Mouse (Mus musculus): Measurements from ENCODE around the gene Plod2.

Plod2 gene

DNA sequence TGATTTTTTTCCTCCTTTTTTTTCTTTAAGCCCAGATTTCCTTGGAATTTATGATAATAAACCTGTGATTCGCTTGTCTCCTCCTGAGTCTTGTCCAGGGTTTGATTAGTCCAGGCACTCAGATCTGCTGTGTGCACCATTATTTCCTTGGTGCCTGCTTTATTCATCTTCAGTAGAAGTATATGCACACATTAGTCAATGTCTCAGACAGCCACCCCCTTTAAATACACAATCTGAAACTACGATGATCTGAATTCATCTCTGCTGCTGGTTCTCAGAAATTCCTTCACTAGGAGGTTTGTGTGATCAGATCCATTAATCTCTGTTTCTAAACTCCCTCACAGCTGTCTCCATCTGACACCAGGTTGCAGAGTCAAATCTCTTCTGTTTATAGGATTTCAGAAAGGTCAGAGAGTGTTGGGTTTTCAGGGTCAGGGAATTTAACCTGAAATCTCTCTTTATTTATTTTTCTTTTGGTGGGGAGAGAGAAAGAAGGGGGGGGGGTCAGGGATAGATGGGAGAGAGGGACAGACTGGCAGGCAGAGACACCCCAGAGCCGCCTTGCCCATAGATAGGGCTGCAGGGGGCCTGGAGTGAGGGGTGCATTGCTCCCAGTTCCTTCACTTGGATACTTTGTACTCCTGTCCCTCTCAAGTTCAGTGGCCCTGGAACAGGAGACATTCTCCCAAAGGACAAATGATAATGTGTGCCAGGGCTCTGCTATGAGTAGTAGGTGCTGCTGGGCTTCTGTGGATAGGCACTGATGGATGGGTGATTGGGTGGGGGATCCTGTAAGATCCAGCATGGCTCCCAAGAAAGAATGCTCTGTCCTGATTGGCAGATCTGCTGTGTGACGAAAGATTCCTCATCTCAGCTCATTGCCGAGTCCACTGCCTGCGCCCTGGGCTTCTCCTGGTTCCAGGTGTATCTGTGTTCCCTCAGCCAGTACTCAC lies 13.3 kb downstream of the Plod2 start:
- no peak for DNase-seq

DNA sequence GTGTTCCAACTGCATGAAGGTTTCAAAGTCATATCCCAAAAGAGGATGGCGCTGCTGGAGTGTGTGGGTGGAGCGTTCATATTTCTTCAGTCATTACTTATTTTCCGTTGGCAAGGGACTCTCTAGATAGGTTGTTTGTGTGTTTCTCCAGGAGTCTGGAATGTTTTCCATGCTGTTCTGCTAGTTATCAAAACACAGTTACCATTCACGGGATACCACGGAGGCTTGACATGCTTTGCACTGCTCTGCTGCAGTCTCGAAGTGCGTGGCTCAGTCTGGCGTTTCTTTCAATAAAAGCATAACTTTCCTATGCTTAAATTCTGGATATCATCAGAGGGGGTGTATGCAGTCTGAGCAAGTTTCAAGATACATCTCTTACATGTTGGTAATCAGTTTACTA lies 17.7 kb downstream of the Plod2 start:
- DNase-seq, result no peak

DNA sequence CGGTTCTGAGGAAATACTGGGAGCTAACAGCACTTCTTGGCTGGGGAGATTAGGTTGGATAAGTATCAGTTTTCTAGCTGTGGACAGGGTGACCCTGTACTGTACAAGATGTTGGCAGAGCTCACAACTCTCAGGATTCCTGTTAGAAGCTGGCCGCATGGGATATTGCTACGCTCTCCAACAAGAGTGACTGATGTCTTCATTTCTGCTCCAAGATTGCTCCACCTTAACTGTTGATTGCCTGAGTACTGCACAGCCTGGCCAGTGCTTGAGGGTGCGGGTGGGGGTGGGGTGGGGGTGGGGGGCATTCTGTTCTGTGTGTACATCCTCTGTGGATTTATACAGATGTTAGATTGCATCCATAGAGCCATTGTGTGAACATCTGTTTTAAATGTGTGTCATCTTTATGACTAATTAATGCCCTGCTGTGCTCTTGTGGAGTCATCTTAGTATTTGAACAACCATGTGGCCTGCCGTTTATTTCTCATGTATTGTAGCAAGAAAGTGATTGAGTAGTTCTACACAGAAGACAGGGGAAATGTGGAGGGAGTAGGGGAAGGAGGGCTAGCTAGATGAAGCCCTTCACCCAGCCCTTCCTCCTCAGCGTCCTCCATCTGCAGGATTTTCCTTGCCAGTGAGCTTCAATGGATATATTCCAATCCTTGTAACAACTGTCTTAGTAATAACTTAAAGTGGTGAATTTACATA lies 19.0 kb downstream of the Plod2 start:
- DNase-seq, result no peak

DNA sequence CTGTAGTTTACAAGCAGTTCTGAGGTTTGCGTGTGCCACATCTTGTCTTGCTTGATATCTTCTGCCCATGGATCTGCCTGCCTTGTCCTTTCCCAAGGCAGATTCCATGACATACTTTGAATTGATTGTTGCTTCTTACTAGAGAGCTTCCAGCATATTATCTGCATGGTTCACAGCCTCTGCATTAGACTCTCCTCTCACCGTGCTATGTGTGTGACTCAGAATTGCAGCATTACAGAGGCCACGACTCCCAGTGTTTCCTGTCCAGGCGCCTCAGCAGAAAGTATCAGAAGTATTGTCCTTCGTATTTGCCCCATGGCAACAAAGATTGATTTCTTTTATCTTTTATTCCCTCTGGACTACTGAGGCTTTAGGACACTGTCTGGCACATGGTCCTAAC lies 20.4 kb downstream of the Plod2 start:
- DNase-seq, result no peak

DNA sequence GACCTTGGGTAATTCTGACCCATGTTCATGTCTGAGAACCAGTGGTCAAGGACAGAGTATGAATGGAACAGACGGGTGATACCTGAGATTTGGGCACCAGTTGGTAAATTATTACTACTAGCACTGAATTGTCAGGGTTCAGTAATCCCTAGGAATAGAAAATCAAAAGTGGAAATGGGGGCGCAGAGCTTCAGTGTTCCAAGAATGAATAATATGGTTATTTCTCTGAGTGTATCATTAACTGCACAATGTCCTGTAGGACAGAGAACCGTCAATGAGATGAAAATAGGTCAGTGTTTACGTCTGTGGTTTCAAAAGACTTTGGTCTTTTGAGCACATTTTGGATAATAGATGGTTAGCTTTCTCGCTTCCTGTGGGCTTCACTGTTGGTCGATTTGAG lies 21.3 kb downstream of the Plod2 start:
- DNase-seq, result no peak

DNA sequence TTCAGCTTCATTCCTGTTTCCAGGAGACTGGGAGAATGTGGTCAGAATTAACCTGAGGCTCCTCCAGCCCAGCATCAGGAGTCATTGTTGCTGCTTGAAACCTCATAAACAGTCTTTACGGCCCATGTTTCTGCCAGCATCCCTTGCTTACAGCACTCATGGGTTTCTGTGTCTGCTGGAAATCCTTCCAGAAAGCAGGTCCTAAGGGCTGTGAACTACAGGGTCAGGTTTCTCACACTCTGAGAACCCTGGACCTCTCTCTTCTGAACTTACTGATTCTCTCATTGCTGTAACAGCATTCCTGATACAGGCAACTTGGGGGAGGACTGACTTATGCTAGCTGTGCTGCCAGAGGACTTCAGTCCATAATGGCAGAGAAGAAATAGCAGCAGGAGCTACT lies 22.4 kb downstream of the Plod2 start:
- DNase-seq, result no peak

DNA sequence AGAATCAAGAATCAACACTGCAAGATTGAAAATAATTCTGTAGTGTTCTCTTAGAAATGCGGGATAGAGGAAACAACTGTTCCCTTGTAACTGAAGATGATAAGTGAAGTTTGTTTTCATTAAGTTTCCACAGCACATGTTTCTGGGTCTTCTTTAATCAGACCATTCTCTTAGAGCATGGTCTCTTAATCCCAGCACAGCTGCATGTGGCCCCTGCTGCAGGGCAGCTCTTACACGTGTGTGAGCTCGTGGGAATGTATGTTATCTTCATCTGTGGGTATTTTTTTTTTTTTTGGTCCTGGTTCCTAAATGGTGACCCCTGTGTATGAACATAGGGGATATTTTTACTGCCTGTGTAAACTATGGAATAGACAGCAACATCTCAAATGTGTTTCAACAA lies 24.2 kb downstream of the Plod2 start:
- no peak for DNase-seq

DNA sequence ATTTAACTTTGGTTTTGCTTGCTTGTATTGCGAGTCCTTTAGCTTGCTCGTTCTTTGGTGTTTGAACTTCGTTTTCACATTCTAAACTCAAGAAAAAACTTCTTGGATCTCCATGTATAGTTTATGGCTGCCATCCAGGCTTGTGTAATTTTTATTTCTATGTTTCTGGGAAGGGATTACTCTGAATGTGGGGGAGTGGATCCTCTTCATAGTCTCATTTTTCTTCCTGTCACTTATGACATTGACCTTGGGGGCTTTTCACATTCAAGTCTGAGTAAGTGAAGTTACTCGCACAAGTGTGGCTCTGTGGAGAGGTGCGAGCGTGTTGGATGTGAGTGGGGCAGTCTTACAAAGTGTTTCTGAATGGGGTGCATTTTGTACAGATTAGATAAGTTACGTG lies 25.5 kb downstream of the Plod2 start:
- no peak for DNase-seq

DNA sequence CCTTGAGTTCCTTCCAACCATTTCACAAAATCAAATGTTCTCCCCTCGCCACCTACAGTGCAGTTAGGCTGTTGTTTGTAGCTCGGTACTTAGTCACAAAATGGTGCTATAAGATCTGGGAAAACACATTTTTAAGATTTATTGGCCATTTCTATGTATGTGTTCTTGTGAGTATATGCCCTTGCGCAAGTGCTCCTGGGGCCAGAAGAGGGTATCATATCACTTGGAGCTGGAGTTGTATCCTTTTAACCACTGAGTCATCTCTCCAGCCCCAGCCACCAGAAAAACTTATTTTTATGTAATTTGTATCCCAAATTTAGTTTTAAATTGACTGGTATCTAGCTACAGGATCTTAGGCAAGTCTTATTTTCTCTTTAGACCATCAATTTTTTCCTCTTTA lies 26.8 kb downstream of the Plod2 start:
- DNase-seq, result no peak

DNA sequence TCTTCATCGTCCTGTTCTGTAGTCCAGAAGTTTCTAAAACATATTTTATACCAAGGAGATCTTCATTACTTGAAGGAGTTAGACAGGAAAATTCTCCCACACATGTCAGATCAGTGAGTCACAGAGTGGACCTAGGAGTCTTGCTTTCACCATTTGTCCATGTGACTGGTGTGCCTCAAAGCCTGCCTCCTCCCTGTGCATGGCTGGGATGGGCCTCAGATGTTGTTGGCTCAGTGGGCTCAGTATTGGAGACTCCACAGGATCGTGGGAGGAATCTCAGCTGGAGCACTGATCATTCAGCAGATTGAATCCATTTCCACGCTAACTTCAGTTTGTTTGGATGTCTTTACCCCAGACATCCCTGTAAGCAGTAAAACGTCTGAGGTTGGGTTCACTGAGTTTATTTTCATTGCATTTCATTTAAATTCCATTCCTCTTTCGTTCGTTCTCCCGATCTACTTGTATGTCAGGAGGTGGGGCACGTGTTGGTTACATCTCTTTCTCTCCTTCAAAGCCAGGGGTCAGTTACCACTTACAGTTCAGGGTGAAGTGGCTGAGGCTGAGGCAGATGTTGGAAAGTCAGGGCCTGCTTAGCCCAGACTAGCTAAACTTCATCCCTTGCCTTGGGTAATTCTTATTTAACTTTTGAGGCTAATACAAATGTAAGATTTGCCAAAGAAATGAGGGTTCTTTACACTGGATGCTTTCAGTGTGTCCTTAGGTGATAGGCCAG lies 30.5 kb downstream of the Plod2 start:
- peak; percentile 34 for DNase-seq

DNA sequence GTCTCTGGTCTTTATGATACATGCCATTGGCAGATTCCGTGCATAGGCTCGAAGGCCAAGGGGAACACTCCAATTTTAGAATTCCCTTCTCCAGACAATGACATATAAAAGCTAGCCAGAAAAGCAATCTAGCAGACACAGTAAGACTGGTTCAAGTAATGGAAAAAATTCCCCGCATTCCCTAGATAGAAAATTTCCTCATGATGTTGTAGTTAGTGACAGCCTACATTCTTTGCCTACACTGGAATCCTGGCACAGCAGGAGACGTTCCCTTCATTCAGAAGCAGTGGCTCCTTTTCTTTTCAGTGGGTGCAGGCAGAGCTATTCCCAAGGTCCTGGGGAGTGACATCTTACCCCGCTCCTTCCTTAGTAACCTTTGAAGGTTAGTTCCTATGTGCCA lies 41.9 kb downstream of the Plod2 start:
- DNase-seq, result no peak

DNA sequence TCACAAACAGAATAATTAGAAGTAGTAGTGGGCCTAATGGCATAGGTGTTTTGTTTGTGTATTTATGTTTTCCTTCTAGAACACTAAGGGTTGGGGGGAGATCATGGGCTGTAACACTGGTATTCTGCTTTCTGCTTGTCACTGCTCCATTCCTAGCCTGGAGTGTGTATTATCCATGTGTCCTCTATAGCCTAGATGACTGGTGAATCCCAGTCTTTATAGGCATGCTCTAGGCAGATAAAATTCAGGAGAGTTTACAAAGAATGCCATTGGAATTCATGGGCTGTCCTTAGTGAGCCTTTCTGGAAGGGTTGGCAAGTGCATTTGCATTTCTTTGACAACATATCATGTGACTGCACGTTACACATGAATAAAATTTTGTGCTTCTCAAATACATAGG lies 44.0 kb downstream of the Plod2 start:
- no peak for DNase-seq

DNA sequence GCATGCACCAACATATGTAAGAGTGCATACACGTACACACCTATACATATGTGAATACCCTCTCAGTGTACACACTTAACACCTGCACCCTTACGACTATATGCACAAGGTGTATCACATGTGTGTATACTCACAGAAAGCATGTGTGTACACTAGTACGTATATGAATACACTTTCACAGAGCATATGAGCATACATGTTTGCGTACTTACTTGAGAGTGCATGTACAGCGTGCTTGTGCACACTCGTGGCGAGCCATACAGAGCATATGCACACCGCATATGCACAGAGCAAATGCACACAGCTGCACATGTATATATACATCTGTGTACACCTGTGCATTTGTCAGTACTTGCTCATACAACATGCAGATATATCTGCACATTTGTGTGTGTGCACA lies 45.4 kb downstream of the Plod2 start:
- no peak for DNase-seq

DNA sequence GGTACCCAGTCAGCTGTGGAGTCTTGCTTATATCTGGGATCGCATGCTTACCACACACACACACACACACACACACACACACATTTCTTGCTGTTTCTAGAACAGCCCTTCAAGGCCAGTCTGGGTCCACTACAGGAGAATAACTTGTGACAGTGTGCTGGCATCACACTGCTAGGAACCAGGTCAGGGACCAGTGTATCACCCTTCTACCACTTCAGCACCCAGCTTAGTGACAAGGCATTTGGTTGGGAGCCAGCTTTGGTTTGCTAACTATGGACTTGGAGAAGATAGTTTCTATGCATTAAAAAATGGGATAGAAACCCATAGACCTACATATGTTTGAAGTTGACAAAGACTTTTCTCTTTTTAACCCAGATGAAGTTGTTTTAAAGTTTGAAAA lies 46.2 kb downstream of the Plod2 start:
- no peak for DNase-seq

DNA sequence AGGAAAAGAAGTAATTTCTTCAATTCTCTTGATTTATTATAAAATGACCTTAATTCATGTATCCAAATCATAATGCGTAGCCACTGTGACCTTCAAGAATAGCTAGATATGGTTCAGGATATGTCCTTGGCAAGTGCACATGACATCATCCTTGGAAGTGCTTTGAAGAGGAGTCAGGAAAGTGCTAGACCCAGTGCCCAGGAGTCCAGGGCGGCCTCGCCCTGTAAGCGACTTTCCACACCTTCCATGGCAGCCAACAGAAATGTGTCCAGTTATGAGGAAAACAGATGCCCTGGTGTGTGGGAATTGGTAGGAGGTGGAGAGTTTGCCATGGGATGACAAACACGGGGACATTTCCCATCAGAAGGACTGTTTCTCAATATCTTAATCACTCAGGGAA lies 47.0 kb downstream of the Plod2 start:
- no peak for DNase-seq

DNA sequence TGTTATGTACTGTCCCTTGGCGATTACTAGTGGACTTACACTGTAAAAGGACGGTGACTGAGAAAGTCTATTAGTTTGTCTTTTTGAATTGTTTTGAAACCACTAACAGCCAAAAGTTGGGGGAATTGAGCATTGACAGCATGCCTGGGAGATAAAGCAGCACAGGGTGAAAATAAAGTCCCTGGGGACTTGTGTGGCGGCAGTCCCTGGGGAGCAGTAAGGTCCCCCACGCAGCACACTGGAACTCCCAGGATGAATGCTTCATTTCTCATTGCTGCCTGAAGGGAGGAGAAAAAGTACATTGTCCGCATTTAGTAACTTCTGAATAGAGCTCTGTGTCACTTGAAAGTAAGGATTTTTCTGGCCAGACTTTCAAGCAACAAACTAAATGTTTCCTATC lies 49.5 kb downstream of the Plod2 start:
- no peak for DNase-seq

DNA sequence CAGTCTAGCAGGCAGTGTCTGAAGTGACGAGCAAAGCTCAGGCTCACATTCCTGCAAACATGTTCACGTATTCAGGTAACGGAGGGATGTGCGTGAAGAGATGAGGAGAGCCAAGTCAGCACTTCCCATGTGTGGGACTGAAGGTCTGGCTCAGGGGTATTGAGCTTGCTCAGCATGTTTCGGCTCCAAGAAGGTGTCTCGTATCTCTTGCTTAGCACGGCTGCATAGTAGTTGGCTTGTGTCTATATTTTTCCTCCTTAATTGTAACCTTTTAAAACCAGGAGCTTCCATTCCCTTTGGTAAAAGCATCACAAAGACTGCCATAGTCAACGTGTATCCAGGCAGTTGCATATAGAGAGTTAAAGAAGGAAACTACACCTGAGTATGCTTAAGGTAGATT lies 50.7 kb downstream of the Plod2 start:
- no peak for DNase-seq

DNA sequence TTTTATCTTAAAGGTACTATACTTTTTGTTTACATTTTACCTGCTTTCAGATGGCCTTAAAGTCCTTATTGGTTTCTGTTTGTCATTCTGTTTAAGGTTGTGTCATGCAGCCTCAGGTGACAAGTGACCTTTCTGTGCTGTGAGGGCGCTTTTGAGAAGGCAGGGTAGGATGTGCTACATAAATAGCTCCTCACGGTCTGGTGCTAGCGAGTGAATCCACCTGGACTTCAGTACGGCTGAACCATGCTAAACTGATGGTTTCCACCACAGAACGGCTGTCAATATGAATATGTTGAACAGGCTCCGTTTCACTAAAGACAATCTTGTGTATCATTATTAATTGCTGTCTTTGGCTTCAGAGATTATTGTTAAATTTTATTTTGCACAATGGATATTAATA lies 52.5 kb downstream of the Plod2 start:
- DNase-seq, result no peak

DNA sequence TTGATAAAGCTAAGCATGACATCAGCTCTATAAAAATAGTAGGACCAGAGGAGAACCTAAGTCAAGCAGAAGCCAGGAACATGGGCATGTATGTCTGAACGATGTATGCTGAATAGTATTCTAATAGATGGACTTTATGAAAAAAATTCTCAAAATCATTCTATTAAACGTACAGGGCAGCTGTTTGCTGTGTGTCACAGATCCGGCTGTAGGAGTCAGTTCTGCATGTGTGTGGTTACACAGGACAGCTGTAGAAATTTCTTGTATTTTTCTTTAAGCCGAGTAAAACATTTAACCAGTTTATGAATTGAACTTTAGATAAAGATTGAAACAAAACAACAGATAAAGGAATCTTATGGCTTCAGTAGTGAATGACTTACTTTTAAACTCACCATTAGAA lies 53.3 kb downstream of the Plod2 start:
- DNase-seq, result no peak

DNA sequence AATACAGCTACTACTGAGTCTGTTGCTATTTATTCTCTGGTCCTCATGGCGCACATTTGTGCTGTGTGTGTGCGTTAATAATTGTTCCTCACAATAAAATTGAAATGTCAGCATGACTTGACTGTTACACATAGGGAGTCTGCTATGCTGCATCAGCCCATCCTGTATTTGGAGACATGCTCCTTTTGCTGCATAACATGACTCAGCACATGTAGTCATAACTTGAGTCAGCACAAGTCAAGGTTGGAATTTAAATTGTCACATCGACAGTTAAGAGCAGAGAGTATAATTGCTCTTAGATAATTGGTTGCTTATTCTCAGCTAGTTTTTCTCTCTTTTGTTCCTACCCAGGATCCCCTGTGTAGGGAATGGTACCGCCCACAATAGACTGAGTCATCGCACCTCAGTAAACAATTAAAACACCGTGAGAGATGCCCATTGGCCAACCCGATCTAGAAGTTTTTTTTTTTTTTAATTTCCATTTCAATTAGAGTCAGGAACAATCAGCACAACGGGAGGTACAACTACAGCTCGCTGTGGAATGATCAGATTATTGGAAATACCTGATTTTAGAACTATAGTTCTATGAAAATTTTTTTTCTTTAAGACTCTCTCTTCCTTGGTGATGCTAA lies 55.0 kb downstream of the Plod2 start:
- DNase-seq, result no peak

DNA sequence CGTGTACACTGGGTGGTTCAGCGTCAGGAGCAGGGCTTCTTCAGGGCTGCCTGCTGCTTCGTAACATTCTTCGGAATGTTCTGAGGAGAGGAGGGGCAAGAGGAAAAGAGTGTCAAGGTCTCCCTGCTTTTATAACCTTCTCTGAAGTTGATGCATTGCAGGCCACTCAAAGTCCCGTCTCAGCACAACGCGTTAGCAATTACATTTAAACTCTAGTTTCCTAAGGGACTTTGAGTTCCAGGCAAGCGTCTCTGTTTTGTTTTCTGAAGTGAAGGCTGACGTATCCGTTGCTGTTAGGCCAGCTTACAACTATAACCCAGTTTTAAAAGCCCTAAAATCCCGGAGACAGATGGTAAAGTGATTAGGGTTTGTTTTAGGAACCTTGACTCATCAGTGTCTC lies 55.8 kb downstream of the Plod2 start:
- peak; percentile 27 for DNase-seq

DNA sequence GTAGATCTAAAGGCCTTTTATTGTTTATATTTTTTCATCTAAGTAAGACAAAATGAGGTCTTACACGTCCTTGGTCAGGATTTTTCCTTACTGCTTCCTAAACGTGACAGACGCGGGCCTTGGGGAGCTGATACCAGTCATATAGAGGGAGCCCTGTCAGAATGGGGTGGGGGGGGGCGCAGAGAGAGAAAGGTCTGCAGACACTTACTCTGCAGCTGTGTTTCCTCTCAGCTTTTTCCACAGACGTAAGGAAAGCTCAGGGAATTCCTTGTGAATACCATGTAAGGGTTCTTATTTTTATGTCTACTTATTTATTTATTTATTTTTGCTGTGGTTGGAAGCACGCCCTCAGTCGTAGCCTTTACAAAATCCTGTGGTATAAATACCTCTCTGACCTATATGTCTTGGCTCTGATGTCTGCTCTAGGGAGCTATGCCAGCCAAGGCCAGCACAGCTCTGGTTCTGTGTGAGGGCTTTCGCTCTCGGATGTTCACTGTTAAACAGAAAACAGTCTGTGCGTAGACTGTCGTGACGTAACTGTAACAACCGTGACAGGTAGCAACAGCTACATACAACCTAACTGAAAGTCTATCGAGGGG lies 58.0 kb downstream of the Plod2 start:
- no peak for DNase-seq

DNA sequence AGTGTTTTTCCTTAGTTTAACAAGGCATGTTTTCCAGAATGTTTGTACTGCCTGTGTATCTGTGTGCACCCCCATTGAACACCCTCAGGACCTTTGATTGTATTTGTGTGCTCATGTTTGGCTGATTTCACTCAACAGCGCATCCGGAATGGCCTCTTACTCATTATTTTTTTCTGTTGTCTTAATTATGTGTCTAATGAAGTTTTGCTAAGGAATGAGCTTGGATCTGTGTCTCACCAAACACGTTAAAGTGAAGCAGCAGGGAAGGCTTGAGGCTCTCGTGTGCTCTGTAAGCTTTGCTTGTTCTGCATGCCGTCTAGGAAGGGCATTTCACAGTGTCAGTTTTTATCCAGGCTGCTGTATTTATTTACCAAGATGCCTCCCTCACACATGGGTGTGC lies 59.5 kb downstream of the Plod2 start:
- DNase-seq, result no peak

Data from layer of hippocampus, adult 9-11 months (tissue).